Mouse (Mus musculus): ENCODE results near the gene Sh2d3c.
A peak's percentile ranks its signal among the peaks of the same experiment; 100 is the strongest.

The Sh2d3c gene

GRCm38 (mm10) chr2:32694691-32695090 lies 26.2 kb upstream of the Sh2d3c start:
- no peak for DNase-seq (ENCODE audit: low read depth, low spot score)

DNA sequence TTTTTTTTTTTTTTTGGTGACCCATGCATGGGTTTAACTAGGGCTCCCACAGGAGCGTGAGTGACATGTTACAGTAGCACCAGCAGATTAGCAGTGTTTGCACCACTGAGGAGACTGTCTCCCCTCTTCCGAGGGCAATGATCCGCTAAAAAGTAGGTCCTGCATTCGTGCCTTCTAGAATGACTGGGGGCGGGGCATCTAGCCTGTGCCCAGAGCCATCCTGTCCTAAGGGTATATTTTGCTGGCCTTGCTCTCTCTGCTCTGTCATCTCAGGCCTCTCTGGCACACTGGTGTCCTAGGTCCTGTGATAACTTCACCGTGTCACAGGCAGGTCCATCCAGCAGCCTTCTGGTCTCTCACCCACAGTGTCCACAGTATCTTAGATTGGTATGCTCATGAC lies 21.2 kb upstream of the Sh2d3c start:
- DNase-seq (ENCODE audit: low read depth, low spot score) = no peak

DNA sequence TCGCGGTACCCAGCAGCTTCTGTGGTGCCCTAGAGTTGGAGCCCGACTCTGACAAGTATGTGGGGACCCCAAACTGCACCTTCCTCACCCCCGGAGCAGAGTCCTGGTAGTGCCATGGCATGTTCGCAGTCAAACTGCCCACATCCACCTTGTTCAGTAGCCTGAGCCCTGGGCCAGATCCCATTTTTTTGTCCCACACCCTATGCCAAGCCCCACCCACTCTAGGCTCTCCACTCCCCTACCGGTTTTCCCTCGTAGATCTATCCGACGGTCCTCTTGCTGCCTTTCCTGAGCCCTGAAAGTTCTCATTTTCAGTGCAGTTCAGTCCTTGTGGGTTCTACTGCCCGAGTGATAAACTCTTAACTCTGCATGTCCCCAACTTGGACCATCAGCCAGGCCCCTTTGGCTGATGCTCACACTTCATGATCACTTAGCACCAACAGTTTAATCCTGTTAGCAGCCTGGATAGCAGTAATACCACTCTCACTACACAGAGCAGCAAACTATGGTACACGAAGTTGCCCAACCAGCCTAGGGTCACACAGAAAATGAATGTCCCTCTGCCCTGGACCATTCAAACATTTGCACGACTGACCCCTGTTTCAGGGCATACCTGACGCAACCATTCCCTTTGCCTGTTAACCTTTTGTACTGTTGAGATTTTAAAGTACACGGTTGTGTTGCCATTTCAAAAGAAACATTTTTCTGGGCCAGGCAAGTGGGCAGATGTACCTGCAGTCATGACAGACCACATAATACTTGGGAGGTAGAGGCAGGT lies 19.7 kb upstream of the Sh2d3c start:
- no peak for DNase-seq (ENCODE audit: low read depth, low spot score)

- DNase-seq (ENCODE audit: low read depth, low spot score) = no peak
Measured at GRCm38 (mm10) chr2:32703046-32703445, 17.8 kb upstream of the Sh2d3c start.

DNA sequence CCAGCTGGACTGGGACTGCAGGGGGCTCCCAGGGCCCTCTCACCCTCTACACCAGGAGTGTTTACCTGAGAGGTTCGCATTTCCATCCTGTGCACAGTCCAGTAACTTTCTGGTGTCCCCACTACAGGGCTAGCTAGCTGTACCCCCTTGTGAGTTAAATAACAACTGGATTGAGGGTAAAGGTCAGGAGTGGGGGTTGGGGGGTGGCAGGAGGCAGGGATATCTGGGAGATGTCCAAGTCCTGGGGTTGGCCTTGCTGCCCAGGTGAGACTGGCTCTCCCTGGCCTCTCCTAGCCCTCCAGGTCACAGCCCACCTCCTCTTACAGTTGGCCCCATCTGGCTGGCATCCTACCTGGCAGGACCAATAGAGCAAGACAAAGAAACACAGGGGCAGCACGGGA lies 16.8 kb upstream of the Sh2d3c start, which contains the start of gene Fpgs:
Gene Fpgs, minus strand, starts transcription at position 125 of the 401 bp plus-strand sequence.
- DNase-seq (ENCODE audit: low read depth, low spot score) = no peak

DNA sequence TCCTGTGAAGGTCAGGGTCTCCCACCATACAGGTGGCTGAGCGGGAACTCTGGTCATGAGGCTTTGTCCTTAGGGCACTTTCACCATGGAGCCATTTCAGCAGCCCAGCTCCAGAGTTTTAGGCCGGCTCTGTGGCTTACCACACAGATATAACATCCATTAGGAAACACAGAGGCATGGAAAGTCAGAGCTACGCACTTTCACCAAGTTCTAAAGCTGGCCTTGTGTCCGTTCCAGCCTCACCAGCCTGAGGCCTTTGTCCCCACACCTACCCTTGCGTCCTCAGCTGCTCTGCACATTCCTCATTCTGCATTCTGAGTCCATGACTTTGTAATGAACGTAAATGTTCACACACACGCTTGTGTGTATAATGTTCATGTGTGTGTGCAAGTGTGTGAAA lies 15.8 kb upstream of the Sh2d3c start:
- DNase-seq (ENCODE audit: low read depth, low spot score) = no peak

DNA sequence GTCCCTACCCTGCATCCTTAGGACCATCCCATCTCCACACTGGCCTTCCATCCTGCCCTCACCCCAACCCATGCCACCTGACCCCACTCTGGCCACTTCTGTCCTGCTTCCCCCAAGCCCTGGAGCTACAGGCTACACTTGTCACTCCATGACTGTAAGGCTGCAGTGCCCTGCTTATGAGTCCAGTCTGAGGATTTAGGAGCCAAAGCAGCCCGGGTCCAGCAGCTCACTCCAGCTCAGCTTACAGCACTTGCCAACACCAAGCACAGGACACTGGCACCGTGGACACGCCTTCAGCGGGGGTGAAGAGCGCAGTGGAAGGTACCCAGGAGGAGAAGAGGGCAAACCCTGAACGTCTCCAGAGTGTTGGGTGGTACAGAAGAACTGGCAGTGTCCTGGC lies 13.9 kb upstream of the Sh2d3c start:
- DNase-seq (ENCODE audit: low read depth, low spot score) = no peak

- peak; percentile 88 for DNase-seq (ENCODE audit: low read depth, low spot score)
Measured at GRCm38 (mm10) chr2:32708643-32709042, 12.2 kb upstream of the Sh2d3c start.

DNA sequence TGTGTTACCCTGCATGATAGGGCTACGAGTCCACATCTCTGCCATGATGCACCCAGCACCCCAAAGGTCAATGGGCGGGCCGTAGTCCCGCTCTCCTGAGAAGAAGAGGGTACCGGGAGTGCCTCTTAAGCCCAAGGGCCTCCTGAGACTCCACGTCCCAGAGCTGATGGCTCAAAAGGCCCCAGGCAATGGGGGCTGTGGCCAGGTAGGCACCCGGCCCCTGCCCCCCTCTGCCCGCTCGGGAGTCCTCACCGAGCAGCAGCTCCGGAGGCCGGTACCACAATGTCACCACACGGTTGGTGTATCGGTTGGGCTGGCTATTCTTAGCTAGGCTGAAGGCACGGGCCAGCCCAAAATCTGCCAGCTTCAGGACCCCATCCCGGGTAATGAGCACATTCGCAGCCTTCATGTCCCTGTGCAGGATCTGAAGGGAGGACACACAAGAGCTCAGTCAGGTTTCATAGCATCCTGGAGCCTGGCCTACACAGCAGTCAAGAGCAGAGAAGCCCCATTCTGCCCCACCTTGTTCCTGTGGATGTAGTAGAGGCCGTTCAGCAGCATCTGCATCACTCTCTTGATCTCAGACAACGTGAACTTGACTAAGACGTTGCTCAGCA lies 11.2 kb upstream of the Sh2d3c start:
- no peak for DNase-seq (ENCODE audit: low read depth, low spot score)

GRCm38 (mm10) chr2:32710425-32710824 lies 10.4 kb upstream of the Sh2d3c start:
- DNase-seq (ENCODE audit: low read depth, low spot score) = no peak

- DNase-seq (ENCODE audit: low read depth, low spot score) = no peak
Measured at GRCm38 (mm10) chr2:32711301-32712056, 9.4 kb upstream of the Sh2d3c start.

DNA sequence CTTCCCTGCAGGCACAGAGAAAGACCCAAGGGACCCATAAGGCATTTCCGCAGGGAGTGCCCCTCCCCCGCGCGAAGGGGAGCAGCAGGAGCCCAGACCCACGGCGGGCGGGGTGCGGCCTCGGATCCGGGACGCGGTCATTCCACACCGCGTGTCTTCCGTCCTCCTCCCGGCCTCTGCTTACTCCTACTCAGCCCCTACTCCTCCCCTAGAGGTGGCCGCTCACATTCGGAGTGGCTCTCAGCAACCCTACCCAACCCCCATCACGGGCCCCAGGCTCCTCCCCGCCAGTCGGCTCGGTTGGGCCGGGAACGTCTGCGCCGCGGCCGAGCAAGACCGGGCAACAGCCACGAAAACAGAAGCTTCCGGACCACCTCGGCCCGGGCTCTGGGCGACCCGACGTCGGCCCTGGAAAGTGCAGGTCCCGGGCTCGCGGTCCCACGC lies 8.7 kb upstream of the Sh2d3c start:
- peak; percentile 66 for DNase-seq (ENCODE audit: low read depth, low spot score)

DNA sequence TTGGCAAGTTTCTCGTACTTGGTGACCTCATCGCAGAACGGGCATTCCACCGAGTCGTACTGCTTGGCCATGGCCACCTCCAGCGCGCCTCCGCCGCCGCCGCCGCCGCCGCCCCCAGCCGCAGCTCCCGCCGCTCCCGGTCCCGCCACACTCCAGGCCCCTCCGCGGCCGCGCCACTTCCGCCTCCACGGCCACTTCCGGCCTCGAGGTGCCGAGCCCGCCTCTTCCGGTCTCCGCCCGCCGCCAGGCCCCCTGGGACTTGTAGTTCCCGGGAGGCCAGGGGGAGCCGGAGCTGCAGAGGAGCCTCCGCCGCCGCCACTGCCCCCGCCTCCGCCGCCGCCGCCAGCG lies 8.3 kb upstream of the Sh2d3c start:
- peak; percentile 95 for DNase-seq (ENCODE audit: low read depth, low spot score)

DNA sequence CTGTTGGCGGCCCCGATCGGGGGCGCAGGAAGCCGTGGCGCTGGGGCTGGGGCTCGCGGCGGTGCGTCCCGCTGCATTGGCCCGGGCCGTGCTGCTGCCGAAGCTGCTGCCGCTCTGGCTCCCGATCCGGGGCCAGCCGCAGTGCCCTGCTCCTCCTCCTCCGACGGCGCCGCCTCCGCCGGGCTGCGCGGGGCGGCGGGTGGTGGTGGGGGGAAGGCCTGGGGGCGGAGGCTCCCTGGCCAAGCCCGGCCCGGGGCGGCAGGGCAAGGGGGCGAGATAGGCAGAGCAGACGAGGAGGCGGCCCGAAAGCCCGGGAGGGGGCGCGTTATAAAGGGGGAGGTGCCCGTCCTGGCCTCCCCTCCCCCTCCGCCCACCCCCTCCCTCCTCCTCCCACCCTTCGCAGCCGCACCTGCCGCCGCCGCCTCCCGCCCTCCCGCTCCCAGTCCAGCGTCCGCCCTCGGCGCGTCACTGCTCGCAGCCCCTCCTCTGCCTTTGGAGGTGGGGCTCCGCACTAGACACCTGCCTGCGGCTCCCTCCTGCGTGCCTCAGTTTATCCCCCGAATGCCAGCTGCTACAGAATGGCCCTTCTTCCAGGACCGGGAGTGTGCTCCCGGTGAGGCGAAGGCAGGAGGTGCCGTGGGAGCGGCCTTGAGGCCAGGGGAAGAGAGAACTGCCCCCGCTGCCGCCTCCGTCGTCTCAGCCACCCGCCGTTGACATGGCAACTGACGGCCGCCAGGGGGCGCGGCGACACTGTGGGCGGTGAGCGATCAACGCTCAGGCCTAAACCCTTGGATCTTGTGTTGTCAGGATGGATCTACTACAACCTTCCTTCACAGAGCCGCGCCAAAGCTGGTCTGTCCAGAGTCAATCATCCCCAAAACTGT lies 7.7 kb upstream of the Sh2d3c start, which contains the start of gene Cdk9:
Gene Cdk9, minus strand, starts transcription at position 143 of the 884 bp plus-strand sequence.
- peak; percentile 91 for DNase-seq (ENCODE audit: low read depth, low spot score)

DNA sequence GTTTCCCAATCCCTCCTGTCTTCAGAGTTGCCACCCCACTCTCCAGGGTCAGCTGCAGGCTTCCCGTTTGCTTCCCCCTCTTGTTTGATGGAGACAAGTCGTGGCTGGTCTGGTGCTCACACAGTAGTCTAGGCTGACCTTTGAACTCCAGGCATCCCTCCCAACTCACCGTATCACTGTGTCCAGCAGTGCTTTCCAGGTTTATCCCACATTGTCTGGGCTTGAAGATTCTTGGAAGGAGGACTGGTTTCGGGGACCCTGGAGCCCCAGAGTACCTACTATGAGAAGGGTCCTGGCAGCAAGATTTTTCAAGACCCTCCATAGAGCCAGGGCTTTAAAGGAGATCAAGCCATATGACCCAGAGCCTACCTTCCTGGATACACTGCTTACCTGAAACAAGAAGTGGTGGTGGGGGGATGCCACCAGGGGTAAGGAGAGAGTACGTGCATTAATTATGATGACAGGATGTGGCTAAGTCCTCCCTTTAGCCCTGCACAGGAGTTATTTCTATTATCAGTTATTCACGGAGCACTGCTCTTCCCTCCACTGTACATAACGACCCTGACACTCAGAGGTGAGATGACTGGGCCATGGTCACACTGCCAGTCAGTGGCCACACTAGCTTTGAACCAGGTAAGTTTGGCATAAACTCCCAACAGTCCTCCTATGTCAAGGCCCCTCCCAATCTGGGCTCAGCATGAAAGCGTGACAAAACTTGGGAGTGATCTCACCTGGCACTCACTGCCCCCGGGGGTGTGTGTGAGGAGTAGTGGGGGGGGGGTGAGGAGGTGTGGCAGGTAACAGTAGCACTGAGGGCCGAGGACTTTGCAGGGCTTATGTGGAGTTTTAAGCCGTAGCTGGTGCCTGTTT lies 6.5 kb upstream of the Sh2d3c start:
- no peak for DNase-seq (ENCODE audit: low read depth, low spot score)

DNA sequence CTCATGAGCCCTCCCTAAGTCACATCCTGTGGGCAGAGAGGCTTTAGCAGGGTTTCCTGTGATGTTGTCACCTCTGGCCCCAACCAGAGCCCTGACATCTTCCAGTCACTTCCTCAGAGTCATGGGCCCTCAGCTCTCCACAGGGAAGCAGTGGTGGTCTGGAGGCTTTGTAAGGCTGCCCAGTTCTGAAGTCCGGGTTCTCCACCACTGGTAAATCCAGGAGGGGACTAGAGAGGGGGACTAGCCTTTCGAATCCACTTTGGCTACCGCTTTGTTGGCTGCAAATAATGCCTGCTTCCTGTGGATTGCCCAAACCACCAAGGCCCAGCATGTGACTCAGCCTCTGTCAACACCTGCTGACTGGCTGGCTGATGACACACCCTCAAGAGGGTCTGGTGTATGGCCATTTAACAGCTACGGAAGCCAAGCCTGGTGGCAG lies 5.8 kb upstream of the Sh2d3c start:
- no peak for DNase-seq (ENCODE audit: low read depth, low spot score)

DNA sequence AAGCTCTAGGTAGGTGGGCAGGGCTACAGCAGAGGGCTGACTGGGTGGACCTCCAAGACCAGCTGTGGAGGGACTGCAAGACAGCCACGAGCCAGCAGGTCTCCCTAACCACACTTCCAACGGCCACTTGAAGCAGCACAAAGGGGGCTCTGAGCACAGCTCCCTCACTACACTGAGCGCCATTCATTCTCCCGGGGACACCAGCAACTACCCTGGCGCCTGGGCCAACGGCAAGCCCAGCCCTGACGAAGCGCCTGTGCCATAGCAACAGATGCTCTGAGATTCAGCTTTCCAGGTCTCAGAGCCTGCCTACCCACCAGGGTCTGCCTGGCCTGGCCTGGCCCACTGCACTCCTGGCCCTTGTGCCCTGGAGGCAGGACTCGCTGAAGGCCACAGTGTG lies 2.1 kb upstream of the Sh2d3c start:
- DNase-seq (ENCODE audit: low read depth, low spot score) = no peak

GRCm38 (mm10) chr2:32720053-32720452 lies 802 bp upstream of the Sh2d3c start:
- DNase-seq (ENCODE audit: low read depth, low spot score) = no peak

DNA sequence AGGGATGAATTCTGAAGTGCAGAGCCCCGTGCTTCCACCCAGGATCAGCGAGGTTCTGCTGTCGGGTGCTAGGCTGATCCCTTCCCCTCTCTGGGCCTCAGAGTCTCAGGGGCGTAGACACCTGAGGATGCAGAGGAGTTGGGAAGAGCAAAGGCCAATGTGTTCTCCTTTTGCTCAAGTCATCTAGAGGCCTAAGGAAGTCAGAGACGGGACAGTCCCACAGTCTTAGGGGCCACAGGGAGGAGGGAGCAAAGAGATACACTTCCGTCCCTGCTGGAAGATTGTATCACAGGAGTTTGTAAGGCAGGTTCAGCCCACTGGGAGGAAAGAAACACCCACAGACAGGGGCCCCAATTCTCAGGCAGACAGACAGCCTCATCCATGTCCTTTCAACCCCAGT lies 1.2 kb downstream of the Sh2d3c start:
- DNase-seq (ENCODE audit: low read depth, low spot score) = no peak

DNA sequence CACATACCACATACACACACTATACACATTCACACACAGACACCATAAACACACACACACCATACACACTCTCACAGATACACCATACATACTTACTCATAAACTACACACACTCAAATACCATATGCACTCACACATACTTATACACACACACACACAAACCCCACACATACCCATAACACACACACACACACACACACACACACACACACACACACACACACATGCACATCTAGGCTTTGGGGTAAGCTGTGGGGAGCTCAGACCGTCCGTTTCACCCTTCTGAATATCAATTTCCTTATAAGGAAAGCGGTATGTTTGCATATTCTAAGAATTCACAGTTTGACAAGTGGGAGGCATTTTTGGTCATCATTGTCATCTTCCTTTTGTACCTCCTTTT lies 1.7 kb downstream of the Sh2d3c start:
- DNase-seq (ENCODE audit: low read depth, low spot score) = no peak

- DNase-seq (ENCODE audit: low read depth, low spot score) = no peak
Measured at GRCm38 (mm10) chr2:32724149-32724548, 3.3 kb downstream of the Sh2d3c start.
